ENCODE assay signal across 8 mouse cellular contexts in genomic region chr13:69809681-69810611, GRCm38 (mm10). TPM values are rescaled to one million over a fixed set of nuclear protein-coding genes. Genes with fewer than 3 reads are reported as not detected.
DNase-seq lines count a peak whose midpoint lies in the region; ATAC-seq and TF ChIP-seq lines count a peak whose summit lies in the region.

No protein-coding gene starts in this region.

- TF ChIP-seq POLR2A in cortical plate, adult 2 months (IDR thresholded peaks at IDR 0.05; ENCODE audit: extremely low read depth, insufficient read depth, low read length), result peak; percentile 50; the same call in 1 of the 2 replicates

- peak overlapping the region; percentile 91 for H3K4me3 ChIP-seq in cortical plate, adult 2 months (ENCODE audit: insufficient read depth, low read length)
- peak overlapping the region; percentile 96 for H3K4me3 ChIP-seq in hindbrain, postnatal 0 days (ENCODE audit: low read length)
- peak overlapping the region; percentile 98 for H3K4me3 ChIP-seq in left cerebral cortex, adult 2 months

- H3K36me3 ChIP-seq in hindbrain, postnatal 0 days (ENCODE audit: insufficient read depth, low read length), result peaks cover 22% of the 10 kb centered on the region

- H3K9ac ChIP-seq in hindbrain, postnatal 0 days (replicated peaks; ENCODE audit: low read length), result peak overlapping the region; percentile 85

- peak overlapping the region; percentile 94 for H3K4me2 ChIP-seq in hindbrain, postnatal 0 days (ENCODE audit: low read depth, low read length)

- H3K27ac ChIP-seq in cortical plate, adult 2 months (ENCODE audit: insufficient read depth, low read length), result no peak overlapping the region
- peak overlapping the region; percentile 58 for H3K27ac ChIP-seq in hindbrain, postnatal 0 days
- peak overlapping the region; percentile 89 for H3K27ac ChIP-seq in left cerebral cortex, adult 2 months

- no peaks in the 10 kb centered on the region for H3K9me3 ChIP-seq in hindbrain, postnatal 0 days (ENCODE audit: low read length)

- peak; percentile 86 for DNase-seq in adipocyte (ENCODE audit: low spot score)
- DNase-seq in gastrocnemius, adult 8-10 months (ENCODE audit: low spot score in 2 of 2), result peak; percentile 69
- DNase-seq in hindbrain, postnatal 0 days (ENCODE audit: low spot score), result peak; percentile 92
- peak; percentile 81 to 84 for DNase-seq in left cerebral cortex, adult 2 months (ENCODE audit: extremely low spot score in 1 of 2, low spot score in 2 of 2)
- peak; percentile 78 to 79 for DNase-seq in right cerebral cortex, adult 2 months (ENCODE audit: low spot score in 2 of 2)
- peak; percentile 89 for DNase-seq in urinary bladder, postnatal 14 days (ENCODE audit: low spot score)

- H3K4me1 ChIP-seq in cortical plate, adult 2 months (ENCODE audit: control insufficient read depth, insufficient read depth, low read length), result peaks cover 6% of the 10 kb centered on the region; the same call in 1 of the 2 replicates
- H3K4me1 ChIP-seq in hindbrain, postnatal 0 days (ENCODE audit: insufficient read depth, low read length), result peaks cover 8% of the 10 kb centered on the region

- intact Hi-C loops in left cerebral cortex, adult 2 months (cut with DNase I), result loop anchor here (1.0 kb wide), 1 partner anchor 70 kb away; no protein-coding TSS in a partner anchor

- H3K27me3 ChIP-seq in hindbrain, postnatal 0 days (ENCODE audit: insufficient read depth, low read length), result no peaks in the 10 kb centered on the region

- ATAC-seq in hindbrain, postnatal 0 days, result peak; percentile 97
- ATAC-seq in megakaryocyte, adult 5-6 weeks (ENCODE audit: poor library complexity, severe bottlenecking), result peak; percentile 89

- under 1% methylated on average over 55 of the region's 55 CpGs for WGBS in hindbrain, postnatal 0 days

- no peak for TF ChIP-seq CTCF in cortical plate, adult 2 months (IDR thresholded peaks at IDR 0.05; ENCODE audit: extremely low read depth, insufficient read depth, low read length)
- TF ChIP-seq CTCF in hindbrain, postnatal 0 days (IDR thresholded peaks at IDR 0.05; ENCODE audit: low read depth), result no peak
- no peak; the same call in 1 of the 2 replicates for TF ChIP-seq CTCF in left cerebral cortex, adult 2 months (IDR thresholded peaks at IDR 0.05)

RNA-seq across cellular contexts. Expression of gene Med10, which starts 7.8 kb away (rescaled TPM):
- polyA plus RNA-seq in cortical plate, adult 2 months (2012; rRNA removed), result 50.3 and 53.3 TPM in 2 replicates
- total RNA-seq in gastrocnemius, adult 8-10 months (2022), result 10 to 100 TPM in 2 of 4 experiments, 1 to 10 TPM in 2; 8.2 to 14.4 (median 11.4) TPM
- 39.8 and 51.3 TPM in 2 replicates for total RNA-seq in hindbrain, postnatal 0 days (2014; rRNA removed)
- polyA plus RNA-seq in hindbrain, postnatal 0 days (2015; fragmentation: Nextera tagmentation; extraction: Ambion mirVana), result 152 and 157 TPM in 2 replicates
- total RNA-seq in left cerebral cortex, adult 2 months (2021), result 10 to 100 TPM; 47.4 to 50.6 TPM
- 52.2 and 52.3 TPM in 2 replicates for total RNA-seq in megakaryocyte, adult 5-6 weeks (2015)
- 67.8 and 102 TPM in 2 replicates for total RNA-seq in megakaryocyte, adult 5-6 weeks (2017)
